Mouse (Mus musculus) kidney, adult 2 months (tissue): ENCODE data around the gene Bmper.

Experiments
- CTCF ChIP-seq: fragments of 200-500 bp; conservative IDR thresholded peaks from 2 replicates; pipeline ENCODE4 v1.5.1; 2011; ENCODE audit warnings: low read depth, mild to moderate bottlenecking, control low read depth, low read length, moderate library complexity, mixed read lengths; ENCODE audit not compliant: insufficient read depth, insufficient read length
- POLR2A ChIP-seq: fragments of 200-500 bp; IDR thresholded peaks from one replicate; pipeline ENCODE4 v1.6.1; 2011; ENCODE audit warnings: low read depth, low read length, control low read depth

- TF ChIP-seq CTCF (no peak), POLR2A (no peak)
These were observed 22.0 kb upstream of the Bmper start for GRCm38 (mm10) chr9:23200828-23201227.
